Comparison of ENCODE assay signal across 8 mouse cellular contexts in the genomic region with DNA sequence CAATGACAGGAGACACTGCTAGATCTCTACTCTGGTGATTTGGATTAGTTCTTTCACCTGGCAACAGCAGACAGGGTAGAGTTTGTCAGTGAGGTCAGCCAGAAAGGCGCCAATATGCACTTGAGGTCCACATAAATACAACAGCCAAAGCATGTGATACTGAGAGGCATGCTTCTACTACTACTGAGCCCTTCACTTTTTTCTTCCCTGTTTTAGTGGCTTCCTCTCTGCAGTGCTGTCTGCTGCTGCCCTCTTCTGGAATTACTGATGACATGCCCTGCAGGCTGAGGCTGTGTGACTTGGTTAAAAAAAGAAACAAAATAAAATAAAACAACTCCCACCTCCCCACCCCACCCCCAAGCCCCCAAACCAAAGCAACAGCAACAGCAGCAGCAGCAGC.
DNase-seq lines count a peak whose midpoint lies in the region; ATAC-seq lines count a peak whose summit lies in the region.

No protein-coding gene starts in this region.

- H3K4me2 ChIP-seq in hindbrain, embryonic 13.5 days = no peak overlapping the region
- H3K4me2 ChIP-seq in forebrain, embryonic 13.5 days = no peak overlapping the region
- no peak overlapping the region for H3K4me2 ChIP-seq in neural tube, embryonic 13.5 days

- H3K36me3 ChIP-seq in hindbrain, embryonic 10.5 days = no peaks in the 10 kb centered on the region
- H3K36me3 ChIP-seq in hindbrain, embryonic 13.5 days = peaks cover 34% of the 10 kb centered on the region
- H3K36me3 ChIP-seq in forebrain, embryonic 13.5 days (ENCODE audit: poor library complexity, severe bottlenecking) = peaks cover 16% of the 10 kb centered on the region; the same call in 1 of the 2 replicates
- H3K36me3 ChIP-seq in neural tube, embryonic 13.5 days = peaks cover 34% of the 10 kb centered on the region

- WGBS in hindbrain, embryonic 10.5 days = 26% methylated on average over 1 of the region's 1 CpGs
- WGBS in hindbrain, embryonic 13.5 days = 24% methylated on average over 1 of the region's 1 CpGs
- 20% methylated on average over 1 of the region's 1 CpGs for WGBS in forebrain, embryonic 13.5 days
- 16% methylated on average over 1 of the region's 1 CpGs for WGBS in neural tube, embryonic 13.5 days

- peak; percentile 20 for DNase-seq in hindbrain, embryonic 10.5 days (ENCODE audit: low spot score)
- DNase-seq in ZHBTc4 (ENCODE audit: low read depth, low spot score) = peak; percentile 17
- DNase-seq in layer of hippocampus, adult 9-10 months (ENCODE audit: low spot score) = peak; percentile 13
- no peak for DNase-seq in natural killer cell, adult 2 months (ENCODE audit: low spot score in 2 of 2)
- DNase-seq in urinary bladder, postnatal 25 days (ENCODE audit: low spot score) = no peak

- H3K9me3 ChIP-seq in hindbrain, embryonic 10.5 days = no peaks in the 10 kb centered on the region
- no peaks in the 10 kb centered on the region for H3K9me3 ChIP-seq in hindbrain, embryonic 13.5 days
- H3K9me3 ChIP-seq in forebrain, embryonic 13.5 days (replicated peaks) = no peaks in the 10 kb centered on the region
- H3K9me3 ChIP-seq in neural tube, embryonic 13.5 days = no peaks in the 10 kb centered on the region

- H3K27me3 ChIP-seq in hindbrain, embryonic 10.5 days (ENCODE audit: insufficient read depth, poor library complexity, severe bottlenecking) = peaks cover 27% of the 10 kb centered on the region
- no peaks in the 10 kb centered on the region for H3K27me3 ChIP-seq in hindbrain, embryonic 13.5 days
- peaks cover 13% of the 10 kb centered on the region for H3K27me3 ChIP-seq in forebrain, embryonic 13.5 days
- peaks cover 10% of the 10 kb centered on the region for H3K27me3 ChIP-seq in neural tube, embryonic 13.5 days

- H3K4me1 ChIP-seq in hindbrain, embryonic 10.5 days (replicated peaks) = peaks cover 4% of the 10 kb centered on the region; the same call in 1 of the 2 replicates
- no peaks in the 10 kb centered on the region; the same call in 1 of the 2 replicates for H3K4me1 ChIP-seq in hindbrain, embryonic 13.5 days (replicated peaks)
- H3K4me1 ChIP-seq in forebrain, embryonic 13.5 days = peaks cover 11% of the 10 kb centered on the region
- peaks cover 6% of the 10 kb centered on the region; the same call in 1 of the 2 replicates for H3K4me1 ChIP-seq in neural tube, embryonic 13.5 days (replicated peaks)

- H3K27ac ChIP-seq in hindbrain, embryonic 10.5 days = no peak overlapping the region
- no peak overlapping the region for H3K27ac ChIP-seq in hindbrain, embryonic 13.5 days
- no peak overlapping the region for H3K27ac ChIP-seq in forebrain, embryonic 13.5 days
- no peak overlapping the region for H3K27ac ChIP-seq in neural tube, embryonic 13.5 days (replicated peaks)

- ATAC-seq in hindbrain, embryonic 13.5 days (ENCODE audit: low FRiP score) = no peak
- peak; percentile 77 for ATAC-seq in forebrain, embryonic 13.5 days
- peak; percentile 47 for ATAC-seq in neural tube, embryonic 13.5 days (ENCODE audit: low read depth)

- H3K4me3 ChIP-seq in hindbrain, embryonic 10.5 days = no peak overlapping the region
- no peak overlapping the region for H3K4me3 ChIP-seq in hindbrain, embryonic 13.5 days
- no peak overlapping the region for H3K4me3 ChIP-seq in forebrain, embryonic 13.5 days
- H3K4me3 ChIP-seq in neural tube, embryonic 13.5 days = no peak overlapping the region

- no peak overlapping the region for H3K9ac ChIP-seq in hindbrain, embryonic 13.5 days
- no peak overlapping the region for H3K9ac ChIP-seq in forebrain, embryonic 13.5 days
- H3K9ac ChIP-seq in neural tube, embryonic 13.5 days = no peak overlapping the region

Comparison
In these comparisons a context has a peak if more than half of its experiments do, and no peak if none do; other contexts are left out.
1. DNase-seq: peak in hindbrain, embryonic 10.5 days (single experiment), ZHBTc4 (single experiment) and layer of hippocampus, adult 9-10 months (single experiment); none in natural killer cell, adult 2 months (0 of 2) and urinary bladder, postnatal 25 days (single experiment).